Mouse (Mus musculus) heart, embryonic 13.5 days (tissue): ENCODE results near the gene Tcta. TPM values are rescaled to one million over a fixed set of nuclear protein-coding genes. Genes with fewer than 3 reads are reported as not detected.
"Not testable (repeated sequence)": the region's sequence is repeated elsewhere in the genome, so short reads cannot be mapped to it uniquely, and the experiment has no call there.

Source experiments
- ATAC-seq: fragments of 200-750 bp; cut with Nextera tagmentation; 2 replicates; pipeline ENCODE4 v1.8.0; 2017; ENCODE audit warnings: moderate TSS enrichment; ENCODE audit not compliant: insufficient number of reproducible peaks, low FRiP score, low TSS enrichment; ENCODE audit errors: extremely low read depth
- H3K27ac ChIP-seq: fragments of 300-500 bp; sonication (generic); replicated peaks from 2 replicates; pipeline ENCODE4 v1.5.1; 2015; ENCODE audit warnings: moderate library complexity, mild to moderate bottlenecking, inconsistent platforms
- H3K27me3 ChIP-seq: fragments of 300-500 bp; sonication (generic); replicated peaks from 2 replicates; pipeline ENCODE4 v1.6.1; 2015; ENCODE audit warnings: mild to moderate bottlenecking, inconsistent platforms
- H3K36me3 ChIP-seq: fragments of 300-500 bp; sonication (generic); 2 replicates; pipeline ENCODE4 v1.6.1; 2015; ENCODE audit warnings: mild to moderate bottlenecking, inconsistent platforms
- H3K4me1 ChIP-seq: fragments of 300-500 bp; sonication (generic); 2 replicates; pipeline ENCODE4 v1.6.1; 2015; ENCODE audit warnings: inconsistent platforms
- H3K4me2 ChIP-seq: fragments of 300-500 bp; sonication (generic); 2 replicates; pipeline ENCODE4 v1.6.1; 2015; ENCODE audit warnings: inconsistent platforms, mild to moderate bottlenecking, moderate library complexity
- H3K4me3 ChIP-seq: fragments of 300-500 bp; sonication (generic); 2 replicates; pipeline ENCODE4 v1.5.1; 2015; ENCODE audit warnings: moderate library complexity, mild to moderate bottlenecking, inconsistent platforms
- H3K9ac ChIP-seq: fragments of 300-500 bp; sonication (generic); 2 replicates; pipeline ENCODE4 v1.6.1; 2015; ENCODE audit warnings: inconsistent platforms, mild to moderate bottlenecking, moderate library complexity
- H3K9me3 ChIP-seq: fragments of 300-500 bp; sonication (generic); 2 replicates; pipeline ENCODE4 v1.6.1; 2016; ENCODE audit warnings: inconsistent platforms
- WGBS: fragments of 180-500 bp; shearing (Covaris S2); methylation state at CpG from one replicate; pipeline ENCODE4 v1.1.7; 2015; ENCODE audit warnings: mixed read lengths; 5-methylcytosine and 5-hydroxymethylcytosine counted together
- polyA plus RNA-seq: library from polyadenylated mRNA; unstranded; fragments of >200 nt; fragmentation: Nextera tagmentation; extraction: Ambion mirVana; gene quantifications from 2 replicates; pipeline ENCODE4 v1.2.1, GENCODE M21; 2015

Gene Tcta
- polyA plus RNA-seq, 1 experiment from 2014 or later: 31.2 TPM

DNA sequence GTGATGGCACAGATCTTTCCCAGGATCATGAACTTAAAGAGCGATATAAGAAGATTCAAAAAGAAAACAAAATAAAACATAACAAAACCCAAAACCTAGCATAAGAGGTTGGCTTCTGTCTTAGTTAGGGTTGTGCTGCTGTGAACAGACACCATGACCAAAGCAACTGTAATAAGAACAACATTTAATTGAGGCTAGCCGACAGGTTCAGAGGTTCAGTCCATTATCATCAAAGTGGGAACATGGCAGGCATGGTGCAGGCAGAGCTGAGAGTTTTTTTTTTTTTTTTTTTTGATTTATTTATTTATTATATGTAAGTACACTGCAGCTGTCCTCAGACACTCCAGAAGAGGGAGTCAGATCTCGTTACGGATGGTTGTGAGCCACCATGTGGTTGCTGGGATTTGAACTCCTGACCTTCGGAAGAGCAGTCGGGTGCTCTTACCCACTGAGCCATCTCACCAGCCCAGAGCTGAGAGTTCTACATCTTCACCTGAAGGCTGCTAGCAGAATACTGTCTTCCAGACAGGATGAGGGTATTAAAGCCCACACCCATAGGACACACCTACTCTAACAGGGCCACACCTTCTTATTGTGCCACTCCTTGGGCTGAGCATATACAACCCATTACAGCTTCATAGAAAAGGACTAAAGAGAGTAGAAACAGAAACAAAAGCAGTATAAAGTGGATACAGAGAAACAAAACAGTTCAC lies 18.3 kb downstream of the Tcta start:
- H3K4me1 ChIP-seq, H3K27me3 ChIP-seq, H3K27ac ChIP-seq, H3K9ac ChIP-seq, H3K4me3 ChIP-seq, ATAC-seq, H3K4me2 ChIP-seq, H3K36me3 ChIP-seq, H3K9me3 ChIP-seq: not testable (repeated sequence)
- WGBS: 76% methylated on average over 6 of the region's 6 CpGs

DNA sequence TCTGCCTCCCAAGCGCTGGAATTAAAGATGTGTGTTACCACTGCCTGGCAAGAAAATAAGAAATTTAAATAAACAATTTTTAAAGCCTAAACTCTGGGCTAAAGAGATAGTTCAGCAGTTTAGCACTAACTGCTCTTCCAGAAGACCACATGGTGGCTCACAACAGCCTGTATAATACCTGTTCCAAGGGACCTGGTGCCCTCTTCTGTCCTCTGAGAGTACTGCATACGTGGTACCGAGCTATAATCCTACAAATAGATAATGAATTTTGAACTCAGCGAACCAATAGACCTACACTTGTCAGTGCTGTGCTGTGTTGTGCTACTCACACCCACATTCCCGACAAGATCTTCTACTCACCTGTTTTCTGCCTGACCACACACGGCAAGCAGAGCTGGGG lies 21.6 kb downstream of the Tcta start:
- H3K4me1 ChIP-seq: peaks cover 11% of the 10 kb centered on the region
- 7% methylated on average over 6 of the region's 6 CpGs for WGBS
- ATAC-seq: no peak

DNA sequence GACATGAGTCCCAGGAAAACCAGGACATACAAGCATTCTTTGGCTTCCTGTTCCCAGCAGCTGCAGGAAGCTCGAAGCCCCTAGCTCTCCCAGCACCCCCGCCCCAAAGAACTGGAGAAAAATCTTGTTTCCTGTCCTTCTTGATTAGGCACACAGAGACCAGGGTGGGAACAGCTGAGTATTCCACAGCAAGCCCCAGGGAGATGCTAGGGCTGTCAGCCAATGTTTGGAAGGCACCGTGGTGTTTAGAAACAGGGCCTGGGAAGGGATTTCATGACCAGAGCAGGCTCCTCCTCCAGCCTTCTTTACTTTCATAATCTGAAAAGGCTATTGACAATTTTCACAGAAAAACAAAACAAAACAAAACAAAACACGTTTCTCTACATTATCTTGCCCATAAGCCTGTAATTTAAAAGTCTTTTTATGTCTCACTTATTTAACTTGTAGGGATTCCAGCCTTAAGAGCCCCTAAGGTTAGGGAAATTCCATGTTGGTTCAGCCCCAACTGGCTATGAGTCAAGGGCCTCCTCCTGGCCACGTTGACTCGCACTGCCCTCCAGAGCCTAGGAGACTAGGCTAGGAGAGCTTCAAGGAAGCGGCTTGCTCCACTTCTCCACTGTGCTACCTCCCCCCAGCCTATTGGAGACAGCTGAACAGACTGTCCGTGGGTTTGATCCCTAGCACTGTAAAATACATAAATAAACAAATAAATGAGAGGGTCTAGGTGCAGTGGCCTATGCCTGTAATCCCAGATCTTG lies 25.7 kb downstream of the Tcta start:
- no peaks in the 10 kb centered on the region for H3K36me3 ChIP-seq
- H3K9ac ChIP-seq: 0 out of 2 replicates have a peak overlapping the region, but pooled peaks have one; percentile 0
- peaks cover 15% of the 10 kb centered on the region for H3K4me1 ChIP-seq
- no peak for ATAC-seq
- no peaks in the 10 kb centered on the region for H3K27me3 ChIP-seq
- H3K27ac ChIP-seq: peak overlapping the region; percentile 72
- no peak overlapping the region for H3K4me3 ChIP-seq
- WGBS: 23% methylated on average over 8 of the region's 8 CpGs
- no peaks in the 10 kb centered on the region for H3K9me3 ChIP-seq
- H3K4me2 ChIP-seq: 0 out of 2 replicates have a peak overlapping the region, but pooled peaks have one; percentile 5

More for the DNA sequence above, 21.6 kb downstream of the Tcta start:
- Histone ChIP-seq H3K27me3 (no peaks in the 10 kb centered on the region), H3K36me3 (no peaks in the 10 kb centered on the region), H3K4me3 (no peak overlapping the region), H3K4me2 (no peak overlapping the region), H3K9ac (no peak overlapping the region), H3K27ac (no peak overlapping the region), H3K9me3 (no peaks in the 10 kb centered on the region)

DNA sequence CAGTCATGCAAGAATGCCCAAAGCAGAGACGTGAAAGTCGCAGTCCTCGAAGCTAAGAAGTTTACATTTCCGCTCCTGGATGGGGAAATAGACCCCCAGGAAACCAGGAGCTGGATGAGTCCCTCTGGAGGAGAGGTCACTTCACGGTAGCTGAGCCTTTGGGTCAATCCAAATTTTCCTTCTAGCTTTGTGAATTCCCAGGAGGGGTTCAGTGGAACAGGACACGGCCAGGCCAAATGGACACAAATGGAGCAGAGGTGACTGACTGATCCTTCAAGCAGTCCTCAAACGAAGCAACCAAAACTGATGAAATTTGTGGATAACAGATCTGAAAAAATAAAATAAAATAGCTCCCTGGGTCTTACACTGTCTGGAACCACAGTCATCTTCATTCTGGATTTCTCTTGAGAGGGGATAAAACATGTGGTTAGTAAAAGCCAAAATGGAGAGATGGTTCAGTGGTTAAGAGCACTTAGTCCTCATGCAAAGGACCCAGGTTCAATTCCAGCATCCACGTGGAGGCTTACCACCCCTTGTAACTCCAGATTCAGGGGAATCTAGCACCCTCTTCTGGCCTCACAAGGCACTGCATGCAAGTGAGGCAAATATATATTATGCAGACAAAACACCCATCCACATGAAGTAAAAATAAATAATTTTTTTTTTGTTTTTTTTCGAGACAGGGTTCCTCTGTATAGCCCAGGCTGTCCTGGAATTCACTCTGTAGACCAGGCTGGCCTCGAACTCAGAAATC lies 27.1 kb downstream of the Tcta start:
- Histone ChIP-seq H3K27me3 (no peaks in the 10 kb centered on the region), H3K4me1 (peaks cover 24% of the 10 kb centered on the region), H3K9ac (no peak overlapping the region), H3K4me3 (no peak overlapping the region), H3K27ac (no peak overlapping the region), H3K9me3 (no peaks in the 10 kb centered on the region), H3K36me3 (no peaks in the 10 kb centered on the region), H3K4me2 (no peak overlapping the region)
- ATAC-seq: no peak
- 61% methylated on average over 10 of the region's 10 CpGs for WGBS

DNA sequence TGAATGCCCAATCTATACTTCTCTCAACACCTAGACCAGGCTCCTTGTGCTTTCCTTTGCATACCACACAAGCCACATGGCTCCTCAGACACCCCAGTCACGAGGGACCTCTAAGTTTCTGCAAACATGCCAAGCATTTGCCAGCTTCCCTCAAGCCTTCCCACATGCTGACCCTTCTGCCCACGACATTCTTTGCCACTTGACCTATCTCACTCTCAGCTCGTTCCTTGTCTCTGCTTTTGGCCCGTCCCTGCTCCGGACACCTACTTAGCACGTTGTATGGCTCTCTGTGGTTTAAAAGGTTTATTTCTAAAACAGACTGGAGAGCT lies 30.7 kb downstream of the Tcta start:
- Histone ChIP-seq H3K4me1 (peaks cover 34% of the 10 kb centered on the region), H3K4me2 (no peak overlapping the region), H3K36me3 (no peaks in the 10 kb centered on the region), H3K9ac (no peak overlapping the region), H3K27me3 (no peaks in the 10 kb centered on the region), H3K4me3 (no peak overlapping the region), H3K9me3 (no peaks in the 10 kb centered on the region), H3K27ac (peak overlapping the region; percentile 40; the same call in 1 of the 2 replicates)
- 19% methylated on average over 6 of the region's 6 CpGs for WGBS
- no peak for ATAC-seq

DNA sequence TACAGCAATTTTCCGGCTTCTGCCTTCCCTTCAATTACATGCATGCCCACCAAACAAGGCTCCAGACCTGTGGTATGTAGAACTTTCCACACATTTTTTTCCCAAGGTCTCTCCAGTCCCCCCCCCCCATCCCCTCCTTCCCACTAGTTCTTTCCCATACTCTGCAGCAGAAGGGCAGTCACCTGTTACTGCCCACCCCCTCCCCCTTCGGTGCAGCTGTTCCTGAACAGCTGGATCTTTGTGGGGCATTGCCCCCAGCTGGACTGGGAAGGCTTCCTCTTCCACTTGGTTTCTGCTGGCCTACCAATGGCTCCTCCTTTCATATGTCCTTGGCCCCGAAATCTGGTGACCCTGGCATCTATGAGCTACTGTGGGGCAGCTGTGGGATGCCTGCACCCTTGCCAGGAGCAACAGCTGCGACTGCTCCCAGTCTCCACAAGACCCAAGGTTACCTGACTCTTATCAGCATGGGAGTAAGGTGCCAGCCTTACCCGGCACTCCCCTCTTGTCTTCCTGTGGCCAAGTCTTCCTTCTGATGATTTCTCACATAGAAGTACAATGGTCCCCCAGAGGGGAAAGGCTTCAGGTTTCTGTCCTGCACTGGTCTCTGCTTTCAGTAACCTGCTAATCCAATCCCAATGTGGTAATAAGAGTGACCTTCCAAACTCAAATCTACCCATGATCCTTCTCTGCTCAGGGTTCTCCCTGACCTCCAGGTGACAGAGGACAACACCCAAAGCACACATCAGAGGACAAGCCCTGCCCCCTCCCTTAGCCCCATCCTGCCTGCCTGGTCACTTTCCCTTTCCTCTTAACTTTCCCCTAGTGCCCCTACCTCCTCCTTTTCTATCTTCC lies 31.3 kb downstream of the Tcta start:
- Histone ChIP-seq H3K9me3 (no peaks in the 10 kb centered on the region), H3K4me3 (no peak overlapping the region), H3K36me3 (no peaks in the 10 kb centered on the region), H3K4me2 (no peak overlapping the region), H3K4me1 (peaks cover 30% of the 10 kb centered on the region), H3K27me3 (no peaks in the 10 kb centered on the region), H3K9ac (no peak overlapping the region), H3K27ac (peak overlapping the region; percentile 40; the same call in 1 of the 2 replicates)
- ATAC-seq: no peak
- WGBS: 58% methylated on average over 5 of the region's 5 CpGs

DNA sequence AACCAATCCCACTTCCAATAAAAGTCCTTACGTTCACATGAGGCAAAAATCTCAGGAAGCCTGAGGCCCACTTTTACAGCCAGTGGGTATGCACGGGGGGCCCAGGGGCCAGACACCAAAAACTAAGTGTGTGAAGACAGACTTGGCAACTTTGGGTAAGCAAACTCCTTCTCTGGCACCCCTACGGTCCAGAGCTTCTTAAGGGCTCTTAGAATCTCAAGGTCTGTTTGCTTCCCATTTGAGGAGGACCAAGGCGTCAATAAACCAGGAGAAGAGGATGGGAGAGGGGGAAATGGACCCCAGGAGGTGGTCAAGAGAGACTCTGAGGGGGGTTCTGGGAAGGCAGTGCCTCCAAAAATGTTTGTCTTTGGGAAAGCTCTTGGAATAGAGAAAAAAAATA lies 32.5 kb downstream of the Tcta start:
- H3K9me3 ChIP-seq: no peaks in the 10 kb centered on the region
- WGBS: 73% methylated on average over 4 of the region's 4 CpGs

DNA sequence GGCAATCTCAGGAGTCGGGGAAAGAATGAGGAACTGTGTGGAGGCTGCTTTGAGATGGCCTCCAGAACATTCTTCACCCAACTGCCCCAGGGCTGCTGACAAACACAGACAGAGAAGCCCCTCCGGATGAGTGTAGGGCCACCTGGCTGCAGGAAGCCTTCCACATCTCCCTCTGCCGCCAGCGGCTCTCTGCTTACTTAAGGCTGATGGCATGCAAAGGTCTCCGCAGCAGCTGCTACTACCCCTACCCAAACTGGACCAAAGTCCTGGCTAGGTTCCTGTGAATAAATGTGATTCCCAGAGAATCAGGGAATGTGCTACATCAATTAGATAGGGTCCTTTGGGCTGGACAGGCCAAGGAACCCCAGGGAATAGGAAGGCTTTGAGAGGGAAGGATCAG lies 33.3 kb downstream of the Tcta start:
- Histone ChIP-seq H3K27ac (peak overlapping the region; percentile 1; the same call in 1 of the 2 replicates), H3K27me3 (no peaks in the 10 kb centered on the region), H3K4me3 (no peak overlapping the region), H3K9ac (peak overlapping the region; percentile 26; the same call in 1 of the 2 replicates), H3K4me2 (no peak overlapping the region), H3K4me1 (peaks cover 43% of the 10 kb centered on the region), H3K36me3 (no peaks in the 10 kb centered on the region), H3K9me3 (no peaks in the 10 kb centered on the region)
- no peak for ATAC-seq
- WGBS: 55% methylated on average over 5 of the region's 5 CpGs

More for the DNA sequence above, 32.5 kb downstream of the Tcta start:
- Histone ChIP-seq H3K27me3 (no peaks in the 10 kb centered on the region), H3K36me3 (no peaks in the 10 kb centered on the region), H3K4me3 (no peak overlapping the region), H3K4me1 (peaks cover 37% of the 10 kb centered on the region), H3K27ac (no peak overlapping the region), H3K9ac (no peak overlapping the region), H3K4me2 (no peak overlapping the region)
- no peak for ATAC-seq

DNA sequence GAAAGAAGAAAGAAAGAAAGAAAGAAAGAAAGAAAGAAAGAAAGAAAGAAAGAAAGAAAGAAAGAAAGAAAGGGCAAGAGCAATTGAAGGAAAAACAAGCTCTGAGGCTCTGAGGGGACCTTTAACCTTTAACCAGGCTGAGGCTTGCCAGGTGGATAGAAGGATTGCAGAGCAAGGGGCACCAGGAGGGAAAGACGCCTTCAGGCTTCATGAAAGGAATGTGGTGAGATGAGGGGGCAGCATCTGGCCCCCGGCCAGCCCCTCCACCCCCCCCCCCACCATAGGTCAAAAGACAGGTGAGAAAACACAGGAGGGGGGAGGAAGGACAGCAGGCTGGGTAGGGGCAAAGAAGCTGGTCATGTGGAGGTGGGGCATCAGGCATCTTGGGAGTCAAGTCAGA lies 34.0 kb downstream of the Tcta start:
- Histone ChIP-seq H3K27me3 (no peaks in the 10 kb centered on the region), H3K9me3 (no peaks in the 10 kb centered on the region), H3K4me3 (no peak overlapping the region), H3K9ac (no peak overlapping the region), H3K4me2 (no peak overlapping the region), H3K36me3 (no peaks in the 10 kb centered on the region), H3K27ac (0 out of 2 replicates have a peak overlapping the region, but pooled peaks have one; percentile 1), H3K4me1 (peaks cover 49% of the 10 kb centered on the region)
- WGBS: 26% methylated on average over 2 of the region's 2 CpGs
- ATAC-seq: no peak

DNA sequence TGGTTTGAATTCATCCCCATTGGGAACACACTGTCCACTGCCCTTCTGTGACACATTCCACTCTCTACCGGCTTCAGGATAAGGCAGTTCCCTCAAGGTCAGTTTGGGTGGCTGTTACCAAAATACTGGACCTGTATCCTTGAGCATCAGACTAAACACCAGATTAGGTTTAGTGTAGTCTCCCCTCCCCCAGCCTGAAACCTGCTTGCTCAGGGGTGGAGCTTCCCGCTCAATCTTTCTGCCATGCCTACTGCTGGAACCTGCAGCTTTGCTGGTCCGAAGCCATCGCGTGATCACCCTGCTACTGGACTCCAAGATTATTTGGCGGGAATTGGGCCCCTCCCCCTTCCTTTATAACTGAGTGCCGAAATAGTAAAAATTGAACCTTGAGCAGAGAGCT lies 37.3 kb downstream of the Tcta start:
- H3K4me1 ChIP-seq: peaks cover 64% of the 10 kb centered on the region
- not testable (repeated sequence) for H3K27me3 ChIP-seq, H3K4me3 ChIP-seq, H3K4me2 ChIP-seq, H3K9ac ChIP-seq, H3K27ac ChIP-seq, H3K36me3 ChIP-seq, H3K9me3 ChIP-seq, ATAC-seq
- 66% methylated on average over 6 of the region's 7 CpGs for WGBS
